Mouse (Mus musculus) activated CD4-positive, CD25-positive, alpha-beta regulatory T cell, adult 9 weeks (primary cell): ENCODE results near the gene Ambp. TPM values are rescaled to one million over a fixed set of nuclear protein-coding genes. Genes with fewer than 3 reads are reported as not detected.

ENCODE experiments used
- polyA plus RNA-seq: library from polyadenylated mRNA; unstranded; fragments of 100-300 nt; shearing (Covaris generic); gene quantifications from one replicate; pipeline ENCODE4 v1.2.1, GENCODE M21; 2017

Gene Ambp
- polyA plus RNA-seq: not detected

GRCm38 (mm10) chr4:63154699-63155098 lies at the start of gene Ambp:
Gene Ambp, minus strand, starts transcription at chr4:63154799.

GRCm38 (mm10) chr4:63171969-63172685 lies 17.5 kb upstream of the Ambp start, which contains the start of gene Kif12:
Gene Kif12, minus strand, starts transcription at chr4:63172131.

Other genes with a start within 250 kb of the Ambp start
- 0.13 TPM for gene Zfp618, start 189.2 kb downstream of the Ambp start, polyA plus RNA-seq
- gene Kif12, start 17.3 kb upstream of the Ambp start, polyA plus RNA-seq: not detected
- gene Col27a1, start 59.2 kb upstream of the Ambp start, polyA plus RNA-seq: 0.61 TPM
- not detected for gene Orm1, start 189.8 kb upstream of the Ambp start, polyA plus RNA-seq
- 0.61 TPM for gene Orm3, start 201.4 kb upstream of the Ambp start, polyA plus RNA-seq
- 0.49 TPM for gene Orm2, start 207.7 kb upstream of the Ambp start, polyA plus RNA-seq
- gene Akna, start 248.6 kb upstream of the Ambp start, polyA plus RNA-seq: 483 TPM